Mouse (Mus musculus) bone marrow, adult 2 months (tissue): ENCODE measurements at regions not wholly inside any gene's neighbourhood (a gene's known extent, or its start where the extent isn't known, plus 50 kb on each side); places are given as distances from the start of the nearest gene placed in this dataset.

ENCODE experiments used
- H3K27ac ChIP-seq: fragments of 200-500 bp; 2 replicates; pipeline ENCODE4 v1.5.1; 2012; ENCODE audit warnings: low read depth, mild to moderate bottlenecking, control low read depth, inconsistent platforms, low read length; ENCODE audit not compliant: control insufficient read depth, poor library complexity, insufficient read depth
- H3K4me1 ChIP-seq: fragments of 200-500 bp; 2 replicates; pipeline ENCODE4 v1.6.1; 2011; ENCODE audit warnings: low read length; ENCODE audit not compliant: control insufficient read depth, insufficient read depth
- H3K4me3 ChIP-seq: fragments of 200-500 bp; replicated peaks from 2 replicates; pipeline ENCODE3; 2011; ENCODE audit warnings: mild to moderate bottlenecking, low read depth, low read length, control low read depth; ENCODE audit not compliant: control insufficient read depth
- CTCF ChIP-seq: fragments of 200-500 bp; IDR thresholded peaks from 2 replicates; pipeline ENCODE4 v1.5.1; 2011; ENCODE audit warnings: low read length, control low read depth; ENCODE audit not compliant: control insufficient read depth, insufficient read depth
- POLR2A ChIP-seq: fragments of 200-500 bp; IDR thresholded peaks from 2 replicates; pipeline ENCODE4 v1.6.1; 2011; ENCODE audit warnings: low read depth, mild to moderate bottlenecking, control low read depth, low read length, borderline replicate concordance; ENCODE audit not compliant: control insufficient read depth
- WGBS: fragments of 180-500 bp; shearing (Covaris S2); methylation state at CpG from one replicate; pipeline ENCODE4 v1.1.7; 2018; 5-methylcytosine and 5-hydroxymethylcytosine counted together

GRCm38 (mm10) chr6:99953980-99954776 lies 228.0 kb upstream of the Prok2 start:
- Histone ChIP-seq H3K4me3 (no peak overlapping the region), H3K27ac (no peak overlapping the region), H3K4me1 (no peaks in the 10 kb centered on the region)
- TF ChIP-seq POLR2A: no peak
- 79% methylated on average over 11 of the region's 11 CpGs for WGBS

GRCm38 (mm10) chr6:99950811-99951210 lies 224.6 kb upstream of the Prok2 start:
- WGBS: 78% methylated on average over 8 of the region's 8 CpGs
- Histone ChIP-seq H3K4me3 (no peak overlapping the region), H3K4me1 (no peaks in the 10 kb centered on the region), H3K27ac (no peak overlapping the region)
- TF ChIP-seq CTCF: no peak
- TF ChIP-seq POLR2A: no peak

GRCm38 (mm10) chr6:99946917-99947316 lies 220.7 kb upstream of the Prok2 start:
- WGBS: 73% methylated on average over 2 of the region's 2 CpGs
- TF ChIP-seq POLR2A (no peak), CTCF (no peak)
- Histone ChIP-seq H3K27ac (no peak overlapping the region), H3K4me1 (no peaks in the 10 kb centered on the region), H3K4me3 (no peak overlapping the region)

GRCm38 (mm10) chr6:99946481-99946880 lies 220.3 kb upstream of the Prok2 start:
- TF ChIP-seq CTCF (no peak), POLR2A (no peak)
- Histone ChIP-seq H3K4me1 (no peaks in the 10 kb centered on the region), H3K4me3 (no peak overlapping the region), H3K27ac (no peak overlapping the region)
- 80% methylated on average over 3 of the region's 3 CpGs for WGBS

- Histone ChIP-seq H3K4me1 (no peaks in the 10 kb centered on the region), H3K4me3 (no peak overlapping the region), H3K27ac (no peak overlapping the region)
- TF ChIP-seq POLR2A: no peak
- TF ChIP-seq CTCF: no peak
- WGBS: 75% methylated on average over 2 of the region's 2 CpGs
Observed at GRCm38 (mm10) chr6:99945691-99946090, 219.5 kb upstream of the Prok2 start.

GRCm38 (mm10) chr6:99942958-99943357 lies 216.8 kb upstream of the Prok2 start:
- Histone ChIP-seq H3K27ac (no peak overlapping the region), H3K4me1 (no peaks in the 10 kb centered on the region; the same call in 1 of the 2 replicates), H3K4me3 (no peak overlapping the region)
- 0% methylated on average over 1 of the region's 1 CpGs for WGBS
- TF ChIP-seq CTCF (no peak), POLR2A (no peak)

GRCm38 (mm10) chr6:99940118-99940517 lies 213.9 kb upstream of the Prok2 start:
- no peaks in the 10 kb centered on the region; the same call in 1 of the 2 replicates for H3K4me1 ChIP-seq
- no peak overlapping the region for H3K27ac ChIP-seq
- 59% methylated on average over 5 of the region's 5 CpGs for WGBS
- TF ChIP-seq CTCF (no peak), POLR2A (no peak)
- H3K4me3 ChIP-seq: no peak overlapping the region

GRCm38 (mm10) chr6:99939382-99939781 lies 213.2 kb upstream of the Prok2 start:
- Histone ChIP-seq H3K27ac (no peak overlapping the region), H3K4me3 (no peak overlapping the region), H3K4me1 (no peaks in the 10 kb centered on the region; the same call in 1 of the 2 replicates)
- 43% methylated on average over 5 of the region's 5 CpGs for WGBS
- no peak for TF ChIP-seq CTCF
- no peak for TF ChIP-seq POLR2A
